29 mouse cellular contexts compared by ENCODE assay signal in the genomic region with DNA sequence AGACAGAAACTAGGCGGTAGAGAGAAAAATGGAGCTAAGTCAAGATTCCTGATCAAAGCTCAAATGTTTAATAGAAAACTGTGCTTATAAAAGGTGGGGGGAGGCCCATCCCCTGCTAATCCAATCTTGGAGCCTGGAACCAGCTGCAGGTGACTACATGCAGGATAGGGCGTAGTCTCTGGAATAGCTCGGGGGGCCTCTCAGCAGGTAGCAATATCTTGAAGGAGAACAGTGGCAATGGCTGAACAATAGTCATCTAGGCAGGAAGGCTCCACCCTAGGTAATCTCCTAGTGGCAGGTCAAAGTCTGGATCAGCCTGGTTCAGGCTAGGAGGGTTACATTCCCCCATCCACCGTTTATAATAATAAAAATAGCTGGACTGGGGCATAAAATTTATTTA. TPM values are rescaled to one million over a fixed set of nuclear protein-coding genes. Genes with fewer than 3 reads are reported as not detected.
"Had no signal": no experiment of that assay in that cellular context is flagged by ENCODE, and none has a peak within 500 bp of the region (broad histone marks: within the 10 kb centered on the region; RNA-seq: fewer than 3 reads in every experiment).

No protein-coding gene starts in this region.

- H3K4me3 ChIP-seq: heart, adult 2 months; heart, embryonic 13.5 days; heart, embryonic 15.5 days; hindbrain, embryonic 10.5 days; hindbrain, embryonic 12.5 days; intestine, embryonic 15.5 days; kidney, embryonic 15.5 days; layer of hippocampus, adult 2 months; left cerebral cortex, adult 2 months; limb, embryonic 10.5 days; limb, embryonic 12.5 days; liver, embryonic 13.5 days; liver, embryonic 15.5 days had no signal

- H3K4me1 ChIP-seq: heart, embryonic 13.5 days; heart, embryonic 15.5 days; hindbrain, embryonic 10.5 days; hindbrain, embryonic 12.5 days; intestine, embryonic 15.5 days; kidney, embryonic 15.5 days; limb, embryonic 10.5 days; limb, embryonic 12.5 days; liver, embryonic 13.5 days; liver, embryonic 15.5 days had no signal

- DNase-seq: gastrocnemius, postnatal 14 days; heart, adult 2 months; heart, postnatal 4 days; kidney, adult 18-20 months; kidney, adult 9 months; kidney, postnatal 14 days; kidney, postnatal 36 days; liver; liver, embryonic 13.5 days had no signal

- H3K9me3 ChIP-seq: heart, embryonic 13.5 days; heart, embryonic 15.5 days; hindbrain, embryonic 10.5 days; hindbrain, embryonic 12.5 days; intestine, embryonic 15.5 days; kidney, embryonic 15.5 days; limb, embryonic 10.5 days; liver, embryonic 13.5 days; liver, embryonic 15.5 days had no signal

- H3K27ac ChIP-seq: heart, adult 2 months; heart, embryonic 13.5 days; heart, embryonic 15.5 days; hindbrain, embryonic 10.5 days; hindbrain, embryonic 12.5 days; hindbrain, embryonic 14.5 days; intestine, embryonic 15.5 days; kidney, embryonic 15.5 days; kidney, postnatal 0 days; layer of hippocampus, adult 2 months; left cerebral cortex, adult 2 months; limb, embryonic 10.5 days; limb, embryonic 12.5 days; liver, embryonic 13.5 days; liver, embryonic 15.5 days had no signal

- H3K36me3 ChIP-seq: heart, embryonic 13.5 days; heart, embryonic 15.5 days; hindbrain, embryonic 10.5 days; hindbrain, embryonic 12.5 days; intestine, embryonic 15.5 days; kidney, embryonic 15.5 days; limb, embryonic 10.5 days; limb, embryonic 12.5 days; liver, embryonic 13.5 days; liver, embryonic 15.5 days had no signal

- H3K27me3 ChIP-seq: heart, embryonic 13.5 days; heart, embryonic 15.5 days; hindbrain, embryonic 12.5 days; intestine, embryonic 15.5 days; kidney, embryonic 15.5 days; limb, embryonic 12.5 days; liver, embryonic 13.5 days; liver, embryonic 15.5 days had no signal

RNA-seq across cellular contexts. Expression of gene Slc7a12, which starts 34.5 kb away (rescaled TPM):
- polyA plus RNA-seq: heart, adult 2 months; heart, embryonic 11.5 days; heart, embryonic 13.5 days; heart, embryonic 15.5 days; heart, postnatal 0 days; hindbrain, embryonic 10.5 days; hindbrain, embryonic 12.5 days; hindbrain, embryonic 14.5 days; hindbrain, embryonic 16.5 days; inflammation-experienced regulatory T-cells, adult 6 months; intestine, embryonic 15.5 days; intestine, postnatal 0 days; limb, embryonic 10.5 days; limb, embryonic 12.5 days; limb, embryonic 14.5 days; liver, embryonic 11.5 days; liver, embryonic 13.5 days; liver, embryonic 15.5 days had no signal
